Mouse (Mus musculus): ENCODE measurements around the gene Iqcf1. TPM values are rescaled to one million over a fixed set of nuclear protein-coding genes. Genes with fewer than 3 reads are reported as not detected.

Iqcf1 gene
- polyA plus RNA-seq, 1 experiment from 2014 or later, result not detected

DNA sequence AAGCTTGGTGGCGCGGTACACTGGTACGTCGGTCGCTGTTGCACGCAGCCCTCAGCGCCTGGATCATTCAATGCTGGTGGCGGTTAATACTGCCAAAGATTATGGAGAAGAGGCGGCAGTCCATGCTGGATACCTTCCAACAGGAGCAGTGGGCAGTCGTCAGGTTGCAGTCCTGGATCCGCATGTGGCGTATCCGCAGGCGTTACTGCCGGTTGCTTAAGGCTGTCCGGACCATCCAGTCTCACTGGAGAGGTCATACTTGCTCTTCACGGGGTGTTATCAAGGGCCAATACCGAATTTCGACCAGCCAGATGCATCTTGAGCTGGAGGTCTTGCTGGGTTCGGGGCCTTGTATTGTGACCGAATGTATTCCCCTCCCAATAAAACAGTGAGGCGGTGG lies 2.1 kb downstream of the Iqcf1 start:
- no peaks in the 10 kb centered on the region for H3K36me3 ChIP-seq
- H3K27me3 ChIP-seq, result no peaks in the 10 kb centered on the region
- 91% methylated on average over 22 of the region's 22 CpGs for WGBS
- no peaks in the 10 kb centered on the region for H3K4me1 ChIP-seq (replicated peaks)
- H3K4me3 ChIP-seq (replicated peaks), result no peak overlapping the region
- H3K9me3 ChIP-seq, result no peaks in the 10 kb centered on the region
- no peak overlapping the region for H3K9ac ChIP-seq (replicated peaks)
- no peak for ATAC-seq
- no peak overlapping the region for H3K27ac ChIP-seq
- H3K4me2 ChIP-seq (replicated peaks), result no peak overlapping the region

DNA sequence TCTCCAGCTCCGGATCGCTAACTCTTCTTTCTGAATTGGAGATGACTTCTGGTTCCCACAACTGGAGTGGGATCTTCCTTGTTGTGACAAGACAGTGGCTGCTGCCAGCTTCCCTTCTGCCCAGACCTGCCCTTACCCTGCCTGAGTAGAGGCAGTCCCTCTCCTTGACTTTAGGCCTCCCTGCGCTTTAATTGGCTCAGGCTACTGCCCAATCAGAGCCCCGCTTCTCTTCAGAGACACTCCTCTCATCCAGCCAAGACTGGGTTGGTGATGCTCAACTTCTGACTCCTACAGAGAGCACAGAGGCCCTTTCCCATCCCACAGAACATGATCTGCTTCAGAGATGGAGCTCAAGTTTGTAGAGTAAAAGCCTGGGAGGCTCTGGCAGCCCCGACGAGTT lies 4.5 kb downstream of the Iqcf1 start:
- no peak for ATAC-seq
- WGBS, result 78% methylated on average over 6 of the region's 6 CpGs

DNA sequence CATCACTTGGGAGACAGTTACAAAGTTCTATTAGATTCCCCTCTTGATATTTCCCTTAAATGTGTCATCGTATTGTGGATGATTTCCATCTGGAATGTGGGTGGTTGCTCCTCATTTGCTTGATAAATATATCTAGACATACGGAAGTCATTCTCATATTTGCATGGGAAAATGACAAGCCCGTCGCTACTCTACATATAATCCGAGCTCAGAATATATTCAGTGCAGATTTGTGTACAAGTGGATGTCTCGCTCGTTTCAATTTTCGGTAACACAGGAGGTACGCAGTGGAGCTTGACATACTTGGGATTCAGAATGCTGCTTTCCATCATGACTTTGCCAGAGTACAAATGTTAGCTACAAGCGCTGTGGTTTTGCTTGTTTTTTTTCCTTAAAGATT lies 9.6 kb downstream of the Iqcf1 start:
- no peak overlapping the region for H3K9ac ChIP-seq (replicated peaks)
- no peaks in the 10 kb centered on the region for H3K27me3 ChIP-seq
- H3K36me3 ChIP-seq, result no peaks in the 10 kb centered on the region
- no peaks in the 10 kb centered on the region for H3K9me3 ChIP-seq
- WGBS, result 91% methylated on average over 10 of the region's 10 CpGs
- H3K4me3 ChIP-seq (replicated peaks), result no peak overlapping the region
- no peak for ATAC-seq
- no peaks in the 10 kb centered on the region for H3K4me1 ChIP-seq (replicated peaks)
- H3K4me2 ChIP-seq (replicated peaks), result no peak overlapping the region
- no peak overlapping the region for H3K27ac ChIP-seq

More for the DNA sequence above, 4.5 kb downstream of the Iqcf1 start:
- no peaks in the 10 kb centered on the region for H3K36me3 ChIP-seq
- no peak overlapping the region for H3K9ac ChIP-seq (replicated peaks)
- H3K27me3 ChIP-seq, result no peaks in the 10 kb centered on the region
- H3K4me2 ChIP-seq (replicated peaks), result no peak overlapping the region
- no peaks in the 10 kb centered on the region for H3K9me3 ChIP-seq
- no peak overlapping the region for H3K27ac ChIP-seq
- no peaks in the 10 kb centered on the region for H3K4me1 ChIP-seq (replicated peaks)
- H3K4me3 ChIP-seq (replicated peaks), result no peak overlapping the region

DNA sequence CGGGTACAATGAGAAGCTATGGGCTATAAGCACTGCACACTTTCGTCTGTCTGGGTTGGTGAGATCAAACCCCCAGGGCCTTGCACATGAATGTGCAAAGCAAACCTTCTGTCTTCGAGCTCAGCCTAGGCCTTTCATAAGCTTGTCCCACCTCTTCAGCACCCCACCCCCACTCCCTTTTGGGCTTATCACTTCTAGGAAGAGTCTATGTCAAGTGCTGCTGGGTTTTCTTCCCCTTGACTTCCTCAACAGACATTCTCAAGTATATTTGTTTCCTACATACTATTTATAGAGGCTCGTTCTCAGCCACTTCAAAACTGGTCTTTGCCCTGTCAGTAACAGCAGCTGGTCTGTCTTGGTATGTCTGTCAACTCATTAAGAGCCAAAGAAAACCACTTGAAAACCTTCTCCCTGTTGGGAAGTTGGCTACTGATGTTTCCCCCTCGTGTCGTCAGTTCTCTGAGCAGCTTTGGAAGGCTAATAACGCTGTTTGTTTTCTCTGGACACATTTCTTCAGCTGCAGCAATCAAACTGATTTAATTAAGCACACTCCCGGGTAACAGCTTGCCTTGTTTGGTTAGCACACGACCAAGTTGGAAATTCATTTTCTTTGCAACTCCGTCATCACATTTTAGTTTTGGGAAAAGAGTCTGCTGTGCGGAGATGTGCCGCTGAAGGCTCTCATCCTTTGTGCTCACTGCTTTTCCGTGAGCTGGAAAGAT lies 13.1 kb downstream of the Iqcf1 start:
- Histone ChIP-seq H3K4me1 (replicated peaks) (no peaks in the 10 kb centered on the region), H3K27ac (no peak overlapping the region), H3K4me3 (replicated peaks) (no peak overlapping the region), H3K27me3 (no peaks in the 10 kb centered on the region), H3K36me3 (no peaks in the 10 kb centered on the region), H3K9me3 (no peaks in the 10 kb centered on the region; the same call in 1 of the 2 replicates), H3K9ac (replicated peaks) (no peak overlapping the region), H3K4me2 (replicated peaks) (no peak overlapping the region)
- WGBS, result 71% methylated on average over 13 of the region's 13 CpGs
- ATAC-seq, result no peak

DNA sequence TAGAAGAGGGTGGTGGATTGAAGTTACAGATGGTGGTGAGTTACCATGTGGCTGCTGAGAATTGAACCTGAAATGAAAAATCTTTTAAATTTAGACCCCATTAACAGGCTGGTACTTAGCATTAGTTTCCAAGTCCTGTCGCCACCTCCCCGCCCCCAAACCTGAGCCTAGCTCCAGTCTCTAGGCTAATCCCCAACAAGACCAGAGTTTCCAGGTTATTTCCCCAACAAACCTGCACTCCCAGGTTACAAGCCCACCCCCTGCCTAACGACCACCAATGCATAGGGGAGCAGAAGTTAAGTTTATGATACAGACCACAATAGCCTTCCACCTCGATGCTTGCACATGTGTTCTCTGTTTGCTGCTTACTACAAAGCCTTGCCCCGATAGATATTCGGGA lies 13.8 kb downstream of the Iqcf1 start:
- ATAC-seq, result no peak
- Histone ChIP-seq H3K36me3 (no peaks in the 10 kb centered on the region), H3K9ac (replicated peaks) (no peak overlapping the region), H3K27me3 (no peaks in the 10 kb centered on the region), H3K4me2 (replicated peaks) (no peak overlapping the region), H3K27ac (no peak overlapping the region), H3K4me1 (replicated peaks) (no peaks in the 10 kb centered on the region), H3K4me3 (replicated peaks) (no peak overlapping the region), H3K9me3 (no peaks in the 10 kb centered on the region; the same call in 1 of the 2 replicates)
- 83% methylated on average over 6 of the region's 6 CpGs for whole genome bisulfite sequencing

DNA sequence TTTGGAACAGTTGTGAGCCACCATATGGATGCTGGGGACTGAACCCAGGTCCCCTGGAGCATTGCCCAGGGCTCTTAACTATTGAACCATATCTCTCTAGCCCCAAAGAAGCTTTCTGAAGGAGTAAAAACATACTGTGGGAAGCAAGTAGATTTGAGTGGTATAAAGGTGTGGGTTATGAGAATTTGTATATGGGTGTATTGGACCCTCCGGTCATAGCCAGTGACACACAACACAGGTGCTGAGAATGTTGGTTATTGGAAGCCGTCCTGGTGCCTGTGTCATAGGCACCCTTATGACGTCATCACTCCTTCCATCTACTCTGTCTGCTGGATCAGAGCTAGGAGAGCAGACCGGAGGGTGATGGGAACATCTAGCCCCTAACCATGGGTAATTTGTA lies 14.5 kb downstream of the Iqcf1 start, which contains the start of gene Iqcf5:
Gene Iqcf5 (plus strand): TSS at position 301 of the 400 bp plus-strand sequence.
- Histone ChIP-seq H3K9ac (replicated peaks) (no peak within 1 kb of the TSS), H3K4me2 (replicated peaks) (no peak within 1 kb of the TSS), H3K36me3 (no peaks in the 10 kb centered on the region), H3K27me3 (no peaks in the 10 kb centered on the region), H3K4me1 (replicated peaks) (no peaks in the 10 kb centered on the region), H3K27ac (no peak within 1 kb of the TSS), H3K9me3 (no peaks in the 10 kb centered on the region; the same call in 1 of the 2 replicates), H3K4me3 (replicated peaks) (no peak within 1 kb of the TSS)
- no peak for ATAC-seq
- WGBS, result 83% methylated on average over 4 of the region's 4 CpGs

DNA sequence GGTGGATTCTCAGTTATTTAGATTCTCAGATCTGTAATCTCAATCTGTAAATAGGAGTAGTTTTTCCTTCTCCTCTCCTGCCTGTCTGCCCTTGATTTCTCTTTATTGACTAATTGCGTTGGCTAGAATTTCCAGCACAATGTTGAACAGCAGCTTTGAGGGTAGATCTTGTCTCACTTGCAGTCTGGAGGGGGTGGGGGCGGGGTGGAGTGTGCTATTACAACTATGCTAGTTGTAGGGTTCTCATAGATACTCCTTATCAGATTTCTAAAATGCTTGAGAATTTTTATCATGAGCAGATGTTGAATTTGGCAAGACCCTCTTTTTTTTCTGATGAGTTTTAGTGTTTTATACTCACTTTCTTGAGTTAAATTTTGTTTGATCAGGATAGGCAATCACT lies 19.7 kb downstream of the Iqcf1 start:
- Histone ChIP-seq H3K36me3 (no peaks in the 10 kb centered on the region), H3K9me3 (no peaks in the 10 kb centered on the region; the same call in 1 of the 2 replicates), H3K27ac (no peak overlapping the region), H3K27me3 (no peaks in the 10 kb centered on the region), H3K4me2 (replicated peaks) (no peak overlapping the region), H3K9ac (replicated peaks) (no peak overlapping the region), H3K4me3 (replicated peaks) (no peak overlapping the region), H3K4me1 (replicated peaks) (no peaks in the 10 kb centered on the region)
- WGBS, result 90% methylated on average over 2 of the region's 2 CpGs
- ATAC-seq, result no peak

DNA sequence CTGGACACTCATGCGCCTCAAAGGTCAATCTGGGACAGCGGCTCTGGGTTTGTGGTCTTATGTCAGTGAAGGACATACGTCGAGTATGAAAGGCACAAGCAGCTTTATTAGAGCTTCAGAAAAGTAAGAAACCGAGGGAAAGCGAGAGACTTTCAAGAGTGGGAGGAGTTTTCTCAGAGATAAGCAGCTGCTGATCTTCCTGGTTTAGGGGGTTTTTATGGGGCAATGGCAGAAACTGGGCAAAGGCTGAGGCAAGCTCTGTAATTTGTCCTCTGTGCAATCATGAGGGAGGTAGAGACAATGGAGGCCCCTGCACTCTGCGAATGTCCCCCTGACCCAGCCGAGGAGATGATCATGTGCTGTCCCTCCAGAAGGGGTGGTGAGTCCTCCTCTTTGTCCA lies 20.1 kb downstream of the Iqcf1 start:
- no peak overlapping the region for H3K4me2 ChIP-seq (replicated peaks)
- ATAC-seq, result no peak
- no peaks in the 10 kb centered on the region for H3K36me3 ChIP-seq
- H3K4me3 ChIP-seq (replicated peaks), result no peak overlapping the region
- H3K9ac ChIP-seq (replicated peaks), result no peak overlapping the region
- H3K4me1 ChIP-seq (replicated peaks), result no peaks in the 10 kb centered on the region
- no peaks in the 10 kb centered on the region; the same call in 1 of the 2 replicates for H3K9me3 ChIP-seq
- no peaks in the 10 kb centered on the region for H3K27me3 ChIP-seq
- 86% methylated on average over 8 of the region's 8 CpGs for WGBS
- H3K27ac ChIP-seq, result no peak overlapping the region

DNA sequence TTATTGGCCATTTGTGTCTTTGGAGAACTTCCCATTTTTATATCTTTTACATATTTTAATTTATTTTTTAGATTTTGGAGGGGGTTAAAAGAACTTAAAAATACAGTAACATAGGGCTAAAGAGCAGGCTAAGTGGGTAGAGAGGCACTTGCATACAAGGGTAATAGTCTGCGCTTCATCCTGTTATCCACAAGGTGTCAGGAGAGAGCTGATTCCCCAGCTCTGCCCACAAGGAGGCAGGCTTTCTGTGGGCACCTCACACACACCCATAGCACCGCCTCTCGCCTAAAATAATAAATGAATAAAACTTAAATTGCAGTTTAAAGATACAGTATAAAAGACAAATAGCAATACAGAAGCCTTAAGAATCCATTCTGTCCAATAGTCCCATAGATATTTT lies 32.1 kb downstream of the Iqcf1 start:
- H3K4me1 ChIP-seq (replicated peaks), result no peaks in the 10 kb centered on the region
- H3K27ac ChIP-seq, result no peak overlapping the region
- H3K36me3 ChIP-seq, result no peaks in the 10 kb centered on the region
- no peak for ATAC-seq
- no peak overlapping the region for H3K9ac ChIP-seq (replicated peaks)
- H3K4me2 ChIP-seq (replicated peaks), result no peak overlapping the region
- 30% methylated on average over 3 of the region's 3 CpGs for WGBS
- no peaks in the 10 kb centered on the region for H3K9me3 ChIP-seq
- no peak overlapping the region for H3K4me3 ChIP-seq (replicated peaks)
- no peaks in the 10 kb centered on the region for H3K27me3 ChIP-seq

DNA sequence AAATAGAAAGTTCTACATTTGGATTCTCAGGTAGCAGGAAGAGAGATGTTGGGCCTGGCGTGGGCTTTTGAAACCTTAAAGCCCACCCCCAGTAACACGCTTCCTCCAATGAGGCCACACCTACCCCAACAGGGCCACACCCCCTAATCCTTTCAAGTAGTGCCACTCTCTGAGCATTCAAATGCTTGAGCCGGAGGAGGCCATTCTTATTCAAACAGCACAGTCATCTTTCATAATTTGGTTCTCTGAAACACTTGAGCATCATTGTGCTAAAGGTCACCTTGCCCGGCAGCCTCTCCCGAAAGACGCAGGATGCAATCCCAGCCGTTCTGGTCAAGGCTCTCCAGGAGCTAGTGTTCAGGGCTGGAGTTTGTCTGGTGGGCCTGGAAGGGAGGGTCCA lies 34.5 kb downstream of the Iqcf1 start:
- no peaks in the 10 kb centered on the region for H3K36me3 ChIP-seq
- no peak overlapping the region for H3K9ac ChIP-seq (replicated peaks)
- H3K4me2 ChIP-seq (replicated peaks), result no peak overlapping the region
- no peak overlapping the region for H3K27ac ChIP-seq
- H3K27me3 ChIP-seq, result no peaks in the 10 kb centered on the region
- no peak overlapping the region for H3K4me3 ChIP-seq (replicated peaks)
- no peaks in the 10 kb centered on the region for H3K4me1 ChIP-seq (replicated peaks)
- ATAC-seq, result no peak
- 84% methylated on average over 7 of the region's 7 CpGs for WGBS
- H3K9me3 ChIP-seq, result no peaks in the 10 kb centered on the region

DNA sequence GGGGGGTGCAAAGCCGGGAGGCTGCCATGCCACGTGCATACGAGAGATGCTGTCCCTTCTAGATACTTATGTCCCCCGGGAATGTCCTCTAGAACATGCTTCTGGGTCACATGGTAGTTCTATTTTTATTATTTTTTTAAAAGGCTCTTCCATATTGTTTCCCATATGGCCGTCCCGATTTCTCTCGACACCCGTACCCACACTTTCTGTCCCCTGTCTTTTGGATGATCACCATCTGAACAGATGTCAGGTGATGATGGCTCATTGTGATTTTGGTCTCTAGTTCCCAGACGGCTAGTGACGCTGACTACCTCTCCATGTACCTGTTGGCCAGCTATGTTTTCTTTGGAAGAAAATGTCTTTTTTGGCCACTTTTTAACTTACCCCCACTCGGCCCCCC lies 35.2 kb downstream of the Iqcf1 start:
- WGBS, result 92% methylated on average over 11 of the region's 11 CpGs

More for the DNA sequence above, 35.2 kb downstream of the Iqcf1 start:
- no peak overlapping the region for H3K9ac ChIP-seq (replicated peaks)
- no peaks in the 10 kb centered on the region for H3K4me1 ChIP-seq (replicated peaks)
- ATAC-seq, result no peak
- no peaks in the 10 kb centered on the region for H3K9me3 ChIP-seq
- no peaks in the 10 kb centered on the region for H3K36me3 ChIP-seq
- H3K4me3 ChIP-seq (replicated peaks), result no peak overlapping the region
- no peaks in the 10 kb centered on the region for H3K27me3 ChIP-seq
- no peak overlapping the region for H3K4me2 ChIP-seq (replicated peaks)
- no peak overlapping the region for H3K27ac ChIP-seq

All from midbrain, embryonic 13.5 days (tissue).